Mouse (Mus musculus) ES-Bruce4 (cell line): Measurements from ENCODE around the gene Tbl1xr1.

Experiments
- CTCF ChIP-seq: IDR thresholded peaks from one replicate; pipeline ENCODE4 v1.8.1; 2011; ENCODE audit warnings: low read depth, low read length
- EP300 ChIP-seq: IDR thresholded peaks from 2 replicates; pipeline ENCODE4 v1.6.1; 2011; ENCODE audit warnings: low read depth, low read length; ENCODE audit not compliant: insufficient read depth
- POLR2A ChIP-seq: IDR thresholded peaks from one replicate; pipeline ENCODE4 v1.8.1; 2011; ENCODE audit warnings: low read length; ENCODE audit not compliant: insufficient read depth

GRCm38 (mm10) chr3:22075887-22076560, 428 bp upstream of the Tbl1xr1 start:
- no peak for TF ChIP-seq CTCF
- TF ChIP-seq POLR2A: no peak
- peak; percentile 94 for TF ChIP-seq EP300
